Mouse (Mus musculus) naive thymus-derived CD4-positive, alpha-beta T cell, adult 2 months (primary cell): Measurements from ENCODE around the gene Synpo2l.
"Not testable (repeated sequence)": the region's sequence is repeated elsewhere in the genome, so short reads cannot be mapped to it uniquely, and the experiment has no call there.

ENCODE experiments used
- DNase-seq: peaks from one replicate; pipeline ENCODE4 v3.0.0-alpha.2; 2011; ENCODE audit warnings: low read depth

The Synpo2l gene

GRCm38 (mm10) chr14:20640644-20641437 lies 27.3 kb downstream of the Synpo2l start, which contains the start of gene Usp54:
TSS of gene Usp54 (minus strand) at chr14:20641063.
- DNase-seq: peak; percentile 100

- DNase-seq: peak; percentile 75
Measured at GRCm38 (mm10) chr14:20639918-20640619, 28.1 kb downstream of the Synpo2l start.

GRCm38 (mm10) chr14:20638702-20639101 lies 29.5 kb downstream of the Synpo2l start:
- DNase-seq: no peak

GRCm38 (mm10) chr14:20637818-20638574 lies 30.2 kb downstream of the Synpo2l start:
- no peak for DNase-seq

- not testable (repeated sequence) for DNase-seq
Measured at GRCm38 (mm10) chr14:20636968-20637367, 31.2 kb downstream of the Synpo2l start.

- no peak for DNase-seq
Measured at GRCm38 (mm10) chr14:20635546-20635945, 32.6 kb downstream of the Synpo2l start.

GRCm38 (mm10) chr14:20631253-20631652 lies 36.9 kb downstream of the Synpo2l start:
- no peak for DNase-seq

GRCm38 (mm10) chr14:20626971-20627370 lies 41.2 kb downstream of the Synpo2l start:
- no peak for DNase-seq

- DNase-seq: no peak
Measured at GRCm38 (mm10) chr14:20626447-20626846, 41.7 kb downstream of the Synpo2l start.

GRCm38 (mm10) chr14:20622907-20623306 lies 45.2 kb downstream of the Synpo2l start:
- DNase-seq: no peak

GRCm38 (mm10) chr14:20622412-20622811 lies 45.7 kb downstream of the Synpo2l start:
- no peak for DNase-seq

GRCm38 (mm10) chr14:20621903-20622302 lies 46.3 kb downstream of the Synpo2l start:
- no peak for DNase-seq

- DNase-seq: no peak
Measured at GRCm38 (mm10) chr14:20619131-20619530, 49.0 kb downstream of the Synpo2l start.

- peak; percentile 12 for DNase-seq
Measured at GRCm38 (mm10) chr14:20618211-20618610, 49.9 kb downstream of the Synpo2l start.

GRCm38 (mm10) chr14:20616421-20616820 lies 51.7 kb downstream of the Synpo2l start:
- no peak for DNase-seq

GRCm38 (mm10) chr14:20615075-20615474 lies 53.1 kb downstream of the Synpo2l start:
- DNase-seq: no peak

GRCm38 (mm10) chr14:20612820-20613219 lies 55.3 kb downstream of the Synpo2l start:
- no peak for DNase-seq

- no peak for DNase-seq
Measured at GRCm38 (mm10) chr14:20610146-20610545, 58.0 kb downstream of the Synpo2l start.

GRCm38 (mm10) chr14:20609519-20609918 lies 58.6 kb downstream of the Synpo2l start:
- DNase-seq: no peak
